8 mouse cellular contexts compared by ENCODE assay signal in the genomic region with DNA sequence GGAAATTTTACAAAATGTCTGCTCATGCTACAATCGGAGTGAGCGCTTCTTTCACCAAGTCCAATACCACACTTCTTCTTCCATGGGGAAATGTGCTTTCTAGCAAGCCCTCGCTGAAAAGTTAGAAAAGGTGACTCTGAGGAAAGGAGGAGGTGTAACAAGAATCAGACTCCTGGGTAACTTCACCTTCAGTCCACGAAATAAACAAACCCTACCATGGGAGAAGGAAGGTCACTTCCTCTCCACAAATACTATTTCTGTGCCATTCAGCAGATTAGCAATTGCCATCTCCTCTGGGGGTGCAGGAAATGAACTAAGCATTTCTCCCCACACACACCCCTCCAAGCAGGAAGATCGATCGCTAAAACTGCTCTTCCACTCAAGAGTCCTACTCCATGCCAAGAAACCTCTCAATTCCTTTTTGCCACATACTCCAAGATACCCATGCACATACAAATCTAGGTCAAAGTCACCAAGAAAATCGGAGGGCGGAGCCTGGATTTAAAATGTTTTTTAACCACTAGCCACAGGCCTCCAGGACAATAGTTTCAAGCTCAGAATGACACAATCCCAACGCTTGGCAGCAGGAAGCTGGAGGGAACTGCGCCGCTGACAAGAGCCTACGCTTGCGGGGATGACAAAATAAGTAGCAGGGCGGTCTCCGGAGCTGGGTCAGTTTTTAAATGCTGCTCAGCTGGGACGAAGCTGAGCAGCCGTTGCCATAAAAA. TPM values are rescaled to one million over a fixed set of nuclear protein-coding genes. Genes with fewer than 3 reads are reported as not detected.
DNase-seq lines count a peak whose midpoint lies in the region; ATAC-seq and TF ChIP-seq lines count a peak whose summit lies in the region.

No protein-coding gene starts in this region.

- ATAC-seq in frontal cortex, adult (ENCODE audit: low TSS enrichment) = 0 out of 2 replicates have a peak, but pooled peaks have one; percentile 6
- no peak for ATAC-seq in forebrain, embryonic 13.5 days
- no peak for ATAC-seq in kidney, postnatal 0 days (replicated peaks; ENCODE audit: low FRiP score, low read depth)

- H3K9me3 ChIP-seq in forebrain, embryonic 13.5 days (replicated peaks) = no peaks in the 10 kb centered on the region
- H3K9me3 ChIP-seq in kidney, postnatal 0 days (replicated peaks; ENCODE audit: low read length) = no peaks in the 10 kb centered on the region

- H3K27me3 ChIP-seq in forebrain, embryonic 13.5 days = no peaks in the 10 kb centered on the region
- H3K27me3 ChIP-seq in kidney, postnatal 0 days (ENCODE audit: insufficient read depth, low read length) = no peaks in the 10 kb centered on the region

- H3K9ac ChIP-seq in forebrain, embryonic 13.5 days = peak overlapping the region; percentile 90
- H3K9ac ChIP-seq in kidney, postnatal 0 days (ENCODE audit: low read depth, low read length) = peak overlapping the region; percentile 85

- peak overlapping the region; percentile 78; the same call in 1 of the 2 replicates for H3K27ac ChIP-seq in forebrain, embryonic 13.5 days
- H3K27ac ChIP-seq in kidney, postnatal 0 days = peak overlapping the region; percentile 77; the same call in 1 of the 2 replicates

- H3K36me3 ChIP-seq in forebrain, embryonic 13.5 days (ENCODE audit: poor library complexity, severe bottlenecking) = peaks cover 19% of the 10 kb centered on the region
- peaks cover 13% of the 10 kb centered on the region for H3K36me3 ChIP-seq in kidney, postnatal 0 days (ENCODE audit: insufficient read depth, low read length)

- peak overlapping the region; percentile 86 for H3K4me2 ChIP-seq in forebrain, embryonic 13.5 days
- H3K4me2 ChIP-seq in kidney, postnatal 0 days (ENCODE audit: low read length) = peak overlapping the region; percentile 92

- H3K4me3 ChIP-seq in forebrain, embryonic 13.5 days = peak overlapping the region; percentile 89
- peak overlapping the region; percentile 89 for H3K4me3 ChIP-seq in kidney, postnatal 0 days (replicated peaks; ENCODE audit: low read depth, low read length)

- H3K4me1 ChIP-seq in forebrain, embryonic 13.5 days = peaks cover 38% of the 10 kb centered on the region
- H3K4me1 ChIP-seq in kidney, postnatal 0 days (replicated peaks; ENCODE audit: insufficient read depth, low read length) = peaks cover 19% of the 10 kb centered on the region

- WGBS in forebrain, embryonic 13.5 days = 11% methylated on average over 17 of the region's 17 CpGs
- WGBS in kidney, postnatal 0 days = 11% methylated on average over 17 of the region's 17 CpGs

- no peak for TF ChIP-seq CTCF in kidney, postnatal 0 days (IDR thresholded peaks at IDR 0.05; ENCODE audit: low read depth)

- no peak for DNase-seq in frontal cortex, postnatal 36 days (ENCODE audit: low spot score in 2 of 2)
- DNase-seq in R1 (ENCODE audit: low read depth, low spot score) = peak; percentile 45
- peak; percentile 37 for DNase-seq in kidney, postnatal 0 days (ENCODE audit: low spot score)
- peak; percentile 13 for DNase-seq in mesoderm, embryonic 11.5 days (ENCODE audit: low read depth, low spot score)
- DNase-seq in urinary bladder, postnatal 14 days (ENCODE audit: low spot score) = no peak
- DNase-seq in urinary bladder, adult 18-20 months (ENCODE audit: low spot score in 2 of 2) = no peak

RNA-seq across cellular contexts. Expression of a gene that starts 0.8 kb away (rescaled TPM):
- 86.6 and 105 TPM in 2 replicates for polyA plus RNA-seq in forebrain, embryonic 13.5 days (2015; fragmentation: Nextera tagmentation; extraction: Ambion mirVana)
- polyA plus RNA-seq in kidney, postnatal 0 days (2015; fragmentation: Nextera tagmentation; extraction: Ambion mirVana) = 40.6 and 43.1 TPM in 2 replicates

RNA-seq across cellular contexts. Expression of a gene that starts 51.1 kb away (rescaled TPM):
- not detected in 2 replicates for polyA plus RNA-seq in forebrain, embryonic 13.5 days (2015; fragmentation: Nextera tagmentation; extraction: Ambion mirVana)
- polyA plus RNA-seq in kidney, postnatal 0 days (2015; fragmentation: Nextera tagmentation; extraction: Ambion mirVana) = not detected in 2 replicates

Comparison
In these comparisons a context has a peak if more than half of its experiments do, and no peak if none do; other contexts are left out.
1. DNase-seq: peak in R1 (single experiment), kidney, postnatal 0 days (single experiment) and mesoderm, embryonic 11.5 days (single experiment); none in frontal cortex, postnatal 36 days (0 of 2), urinary bladder, postnatal 14 days (single experiment) and urinary bladder, adult 18-20 months (0 of 2).